Mouse (Mus musculus): ENCODE results near the gene Unc79. TPM values are rescaled to one million over a fixed set of nuclear protein-coding genes. Genes with fewer than 3 reads are reported as not detected.

Unc79 gene
- total RNA-seq, 2 experiments from 2014 or later = 38.9 to 41.0 TPM

DNA sequence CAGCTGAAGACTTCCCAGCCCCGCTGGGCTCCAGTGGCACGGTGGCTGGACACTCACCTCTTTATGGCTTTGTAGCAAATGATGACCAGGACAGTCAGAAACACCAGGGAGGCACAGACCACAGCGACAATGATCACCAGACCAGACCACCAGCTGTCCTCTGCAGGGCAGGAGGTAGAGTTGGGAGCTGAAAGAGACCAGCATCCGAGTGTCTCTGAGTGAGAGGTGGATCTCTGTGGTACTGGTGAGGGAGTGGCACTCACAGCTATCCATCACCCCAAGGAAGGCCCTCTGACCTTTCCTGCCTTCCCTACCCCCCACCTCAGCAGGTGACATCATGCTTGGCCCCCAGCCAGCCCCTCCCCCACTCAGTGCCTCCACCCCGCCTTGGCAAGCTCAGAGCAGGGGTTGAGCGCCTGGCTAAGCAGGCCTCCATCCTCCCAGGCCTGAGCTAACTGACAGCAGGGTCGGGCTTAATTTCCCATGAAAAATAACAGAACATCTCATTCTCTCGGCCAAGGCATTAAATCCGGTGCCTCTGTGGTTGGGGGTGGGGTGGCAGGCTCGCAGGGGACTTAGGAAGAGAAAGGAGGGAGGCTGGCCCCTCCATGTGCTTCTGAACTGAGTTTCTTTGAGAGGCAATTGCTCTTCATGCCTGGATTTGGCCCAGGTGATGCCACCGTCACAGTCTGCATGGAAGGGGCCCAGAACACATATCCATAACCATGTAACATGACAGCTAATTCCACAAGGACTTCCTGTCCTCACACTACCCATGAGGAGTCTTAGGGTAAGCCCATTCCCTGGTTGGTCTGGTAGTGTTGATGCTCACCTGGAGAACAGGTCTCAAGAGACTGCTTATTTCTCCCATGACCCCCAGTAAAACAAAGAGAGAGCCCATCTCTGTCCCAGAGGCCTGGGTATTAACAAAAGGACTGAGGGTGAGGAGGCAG, 254.2 kb downstream of the Unc79 start:
- DNase-seq (ENCODE audit: low spot score in 2 of 2) = peak in 1 of 2 experiments; percentile 30

DNA sequence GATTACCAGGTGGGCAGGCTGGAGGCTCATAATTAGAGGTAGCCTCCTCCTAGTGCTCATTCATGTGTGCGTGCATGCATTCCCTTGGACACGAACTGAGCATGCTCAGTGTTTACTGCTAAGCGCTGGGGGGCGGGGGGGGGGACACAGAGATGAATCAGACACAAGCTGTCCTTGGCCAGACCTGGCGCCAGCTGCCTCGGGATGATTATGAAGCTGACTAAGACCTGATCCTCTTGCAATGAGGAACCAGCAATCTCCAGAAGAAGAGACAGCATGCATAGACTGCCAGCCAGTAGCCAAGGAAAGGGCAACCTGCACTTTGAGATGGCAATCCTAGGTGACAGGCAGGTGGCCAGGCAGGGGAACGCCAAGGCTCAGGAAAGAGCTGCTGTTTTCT, 256.9 kb downstream of the Unc79 start:
- peak in 1 of 2 experiments; percentile 31 for DNase-seq (ENCODE audit: low spot score in 2 of 2)

DNA sequence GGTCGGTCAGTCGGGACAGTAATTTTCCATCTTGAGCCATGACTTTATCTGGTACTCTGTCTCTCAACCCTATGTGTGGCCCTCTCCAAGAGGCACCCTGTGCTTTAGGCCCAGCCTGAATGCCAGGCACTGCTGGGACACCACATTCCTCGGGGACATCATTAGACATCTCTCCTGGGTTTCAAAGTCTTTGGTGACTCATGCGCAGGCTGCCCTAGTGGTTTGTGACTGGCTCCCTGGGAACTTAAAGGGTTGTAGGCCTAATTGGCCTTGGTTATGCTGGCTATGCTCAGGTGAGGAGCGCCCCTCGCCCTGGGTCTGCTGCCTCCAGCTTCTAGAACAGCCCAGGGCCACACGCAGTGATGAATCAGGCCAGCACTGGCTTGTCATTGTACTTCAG, 260.9 kb downstream of the Unc79 start:
- no peak for DNase-seq (ENCODE audit: low spot score in 2 of 2)

DNA sequence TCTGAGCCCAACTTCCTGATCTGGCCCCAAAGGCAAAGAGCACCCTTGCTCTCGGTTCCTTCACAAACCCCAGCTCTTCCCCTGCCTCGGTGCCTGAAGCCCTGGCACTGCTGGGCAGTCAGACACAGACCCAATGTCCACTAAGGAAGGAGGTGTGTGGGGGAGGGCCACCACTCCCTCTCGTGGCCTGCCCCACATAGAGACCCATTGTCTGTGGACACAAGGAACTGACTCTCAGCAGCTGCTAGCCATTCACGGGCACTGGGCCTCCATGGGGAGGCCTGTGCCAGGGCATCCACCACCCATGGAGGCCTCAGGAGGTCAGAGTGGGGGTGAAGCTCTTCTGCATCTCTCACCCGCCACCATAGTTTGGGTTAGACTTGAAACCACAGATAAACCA, 262.4 kb downstream of the Unc79 start:
- DNase-seq (ENCODE audit: low spot score in 2 of 2) = no peak

DNA sequence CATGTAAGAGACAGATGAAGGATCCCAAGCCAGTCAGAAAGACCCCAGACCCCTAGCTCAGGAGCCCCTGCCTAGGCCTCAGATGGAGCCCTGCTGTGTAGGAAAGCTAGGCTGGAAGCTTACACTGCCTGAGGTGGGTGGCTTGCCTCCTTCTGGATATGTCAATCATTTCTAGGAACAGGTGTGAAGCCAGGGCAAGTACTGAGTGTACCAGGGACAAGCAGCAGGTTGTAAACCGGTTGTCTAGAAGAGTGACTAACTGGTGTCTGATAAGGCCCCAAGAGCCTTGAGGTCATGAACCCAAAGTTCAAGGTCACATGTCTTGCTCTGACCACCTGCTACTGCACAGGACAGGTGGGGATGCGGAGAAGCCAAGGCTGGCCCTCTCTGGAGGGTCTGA, 264.9 kb downstream of the Unc79 start:
- DNase-seq (ENCODE audit: low spot score in 2 of 2) = no peak

DNA sequence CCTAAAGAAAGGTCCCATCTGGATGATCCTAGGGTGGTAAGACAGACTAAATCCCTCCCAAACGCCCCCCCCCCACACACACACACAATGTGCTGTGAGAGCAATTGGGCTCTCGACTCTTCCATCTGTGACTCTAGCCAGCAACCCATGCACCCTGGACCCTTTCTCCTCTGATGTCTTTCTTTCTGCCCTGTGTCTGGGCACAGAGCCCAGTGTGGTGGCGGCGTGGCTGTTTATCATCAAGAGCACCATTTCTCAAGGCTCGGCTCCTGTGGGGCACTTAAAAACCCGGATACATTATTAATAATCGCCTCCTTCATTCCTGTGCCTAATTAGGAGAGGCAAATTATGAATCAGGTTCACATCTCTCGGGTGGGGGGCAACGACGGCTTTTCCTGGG, 265.6 kb downstream of the Unc79 start:
- DNase-seq (ENCODE audit: low spot score in 2 of 2) = peak; percentile 32 to 52

DNA sequence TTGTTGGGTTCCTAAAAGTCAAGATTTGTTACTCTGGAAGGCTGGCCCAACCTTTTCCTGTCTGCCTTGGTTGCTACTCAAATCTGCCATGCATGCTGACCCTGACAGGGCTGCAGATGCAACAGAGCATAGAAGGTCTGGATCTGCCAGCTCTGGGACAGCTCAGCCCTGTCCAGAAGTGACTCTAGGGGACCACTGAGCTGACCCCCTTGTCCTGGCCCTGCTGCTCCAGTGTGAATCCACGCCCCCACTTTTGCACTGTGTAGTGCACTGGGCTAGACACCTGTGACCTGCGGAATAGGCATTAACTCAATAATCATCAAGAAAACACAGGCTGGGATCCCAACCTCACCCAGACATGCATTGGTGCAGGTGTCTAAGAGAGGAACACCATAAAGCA, 266.1 kb downstream of the Unc79 start:
- no peak for DNase-seq (ENCODE audit: low spot score in 2 of 2)

DNA sequence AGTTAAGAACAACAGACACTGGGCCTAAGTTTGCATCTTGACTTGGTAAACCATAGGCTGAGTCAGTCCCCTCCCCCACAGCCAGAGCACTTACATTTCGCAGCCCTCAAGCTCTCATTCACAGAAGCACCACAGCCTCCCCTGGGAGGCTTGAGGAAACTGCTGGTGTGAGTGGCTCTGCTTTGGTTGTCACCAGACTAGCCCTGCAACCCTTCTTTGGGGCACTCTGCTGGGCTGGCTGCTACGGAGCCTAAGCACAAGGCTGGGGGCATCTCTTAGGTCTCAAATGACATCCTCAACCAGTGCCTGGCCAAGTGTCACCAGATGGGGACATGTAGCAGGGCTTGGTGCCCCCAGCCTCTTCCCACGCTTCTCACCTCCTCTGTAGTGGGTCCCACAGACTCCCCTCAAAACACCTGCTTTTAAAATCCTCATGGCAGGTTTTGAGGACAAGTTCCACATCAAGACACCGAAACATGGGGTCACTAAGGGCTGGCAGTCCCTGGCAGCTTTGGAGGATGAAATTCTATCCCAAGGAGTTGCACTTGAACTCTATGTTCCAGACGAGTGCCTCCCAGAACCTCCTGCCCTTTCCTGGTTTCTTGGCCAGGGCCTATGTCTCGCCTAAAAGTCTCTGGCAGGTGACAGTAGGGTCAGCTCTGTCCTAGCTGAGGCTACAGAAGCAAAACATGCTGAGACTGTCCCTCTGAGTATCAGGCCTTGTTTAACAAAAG, 267.4 kb downstream of the Unc79 start:
- DNase-seq (ENCODE audit: low spot score in 2 of 2) = no peak

DNA sequence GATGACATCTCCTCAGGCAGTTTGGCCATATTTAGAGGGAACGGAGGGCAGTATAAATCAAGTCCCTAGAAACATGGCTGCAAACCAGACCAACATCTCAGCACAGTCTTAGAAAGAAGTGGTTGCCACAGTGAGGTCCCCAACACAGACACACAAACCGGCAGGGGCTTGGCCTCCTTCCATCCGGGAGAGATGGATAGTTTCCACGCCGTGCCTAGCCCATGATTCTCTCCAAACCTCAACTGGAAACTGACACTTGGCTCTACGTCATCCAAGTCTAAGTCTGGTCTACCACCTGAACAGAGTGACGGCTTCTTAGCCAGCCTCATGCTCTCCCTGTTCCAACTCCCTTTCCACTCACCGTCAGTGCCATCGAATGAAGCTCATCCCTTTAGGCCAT, 275.0 kb downstream of the Unc79 start:
- no peak for DNase-seq (ENCODE audit: low spot score in 2 of 2)

DNA sequence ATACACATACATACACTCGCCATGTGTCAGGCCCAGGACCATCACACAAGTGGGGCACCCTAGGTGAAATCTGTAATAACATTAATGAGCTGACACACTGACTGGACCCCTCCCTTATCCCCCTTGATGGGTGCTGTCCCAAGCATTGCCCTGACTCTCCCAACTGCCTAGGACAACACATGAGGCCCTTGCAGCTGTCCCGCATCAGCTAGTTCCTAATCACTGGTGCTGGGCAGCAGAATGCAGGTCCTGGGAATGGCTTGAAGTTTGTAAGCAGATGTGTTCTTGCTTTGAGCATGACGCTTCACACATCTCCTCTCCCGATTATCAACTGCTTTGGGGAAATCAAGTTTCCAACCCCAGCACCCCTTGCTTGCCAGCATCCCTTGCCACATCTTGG, 277.5 kb downstream of the Unc79 start:
- no peak for DNase-seq (ENCODE audit: low spot score in 2 of 2)

DNA sequence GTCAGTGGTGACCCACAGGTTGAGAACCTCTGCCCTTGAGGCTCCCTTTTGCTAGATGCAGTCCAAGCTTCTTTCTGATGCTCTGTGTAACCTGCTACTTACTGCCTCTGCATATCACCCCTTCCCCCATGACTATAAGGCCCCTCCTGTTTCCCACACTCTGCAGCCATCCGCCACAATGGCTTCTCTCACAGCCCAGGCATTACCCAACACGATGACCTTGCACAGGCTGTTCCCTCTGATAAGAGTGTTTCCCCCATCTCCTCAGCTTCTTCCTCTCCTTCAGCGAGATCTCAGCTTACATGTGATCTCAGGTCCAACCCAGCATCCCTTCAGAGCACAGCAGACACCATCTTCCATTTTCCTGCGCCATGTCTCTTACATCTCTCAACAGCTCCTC, 280.4 kb downstream of the Unc79 start:
- DNase-seq (ENCODE audit: low spot score in 2 of 2) = no peak

Small RNAs within 50 kb of the gene (microRNA-seq; reads per million reads assigned to microRNA genes)
- gene Gm44324 = 0 reads per million in 2 experiments

Other genes starting within 250 kb of the Unc79 start
- 10 to 100 TPM; 49.4 to 52.8 TPM for gene Itpk1, start 243.9 kb upstream of the Unc79 start, total RNA-seq (2021)
- gene Moap1, start 205.2 kb upstream of the Unc79 start, total RNA-seq (2021) = 10 to 100 TPM; 30.8 to 30.9 TPM
- gene Tmem251, start 205.1 kb upstream of the Unc79 start, total RNA-seq (2021) = 1 to 10 TPM; 4.7 TPM
- not detected for gene Gm28051, start 191.1 kb upstream of the Unc79 start, total RNA-seq (2021)
- 10 to 100 TPM; 12.4 to 12.6 TPM for gene Gon7, start 191.1 kb upstream of the Unc79 start, total RNA-seq (2021)
- gene Ubr7, start 190.9 kb upstream of the Unc79 start, total RNA-seq (2021) = 10 to 100 TPM; 32.4 to 33.1 TPM
- 10 to 100 TPM; 17.8 to 18.0 TPM for gene Gm20604, start 190.2 kb upstream of the Unc79 start, total RNA-seq (2021)
- 10 to 100 TPM; 21.3 to 21.8 TPM for gene Btbd7, start 70.4 kb upstream of the Unc79 start, total RNA-seq (2021)
- gene Cox8c, start 49.5 kb upstream of the Unc79 start, total RNA-seq (2021) = not detected

Measured in layer of hippocampus, postnatal 10 days (tissue).